ENCODE assay signal across 15 mouse cellular contexts in genomic region chr1:158597996-158598395, GRCm38 (mm10).
A peak's percentile ranks its signal among the peaks of the same experiment; 100 is the strongest.
DNase-seq lines count a peak whose midpoint lies in the region; ATAC-seq and TF ChIP-seq lines count a peak whose summit lies in the region.
"Had no signal": no experiment of that assay in that cellular context is flagged by ENCODE, and none has a peak within 500 bp of the region (broad histone marks: within the 10 kb centered on the region; RNA-seq: fewer than 3 reads in every experiment).

No protein-coding gene starts in this region.

- H3K9ac ChIP-seq in liver, postnatal 0 days (replicated peaks), result no peak overlapping the region
- no peak overlapping the region for H3K9ac ChIP-seq in liver, embryonic 12.5 days
- H3K9ac ChIP-seq: heart, embryonic 12.5 days; midbrain, embryonic 12.5 days; stomach, embryonic 15.5 days had no signal

- no peaks in the 10 kb centered on the region for H3K4me1 ChIP-seq in liver, postnatal 0 days (ENCODE audit: insufficient read depth)
- no peaks in the 10 kb centered on the region for H3K4me1 ChIP-seq in liver, embryonic 12.5 days
- no peaks in the 10 kb centered on the region for H3K4me1 ChIP-seq in cortical plate, adult 2 months (ENCODE audit: control insufficient read depth, insufficient read depth, low read length)
- H3K4me1 ChIP-seq: heart, embryonic 12.5 days; midbrain, embryonic 12.5 days; stomach, embryonic 15.5 days had no signal

- 0 out of 2 replicates have a peak, but pooled peaks have one; percentile 8 for TF ChIP-seq CTCF in gastrocnemius, adult 2 months (IDR thresholded peaks at IDR 0.05)
- peak; percentile 26 for TF ChIP-seq CTCF in liver, postnatal 0 days (IDR thresholded peaks at IDR 0.05; ENCODE audit: low read depth)
- peak; percentile 26; the same call in 1 of the 2 replicates for TF ChIP-seq CTCF in cortical plate, adult 2 months (IDR thresholded peaks at IDR 0.05; ENCODE audit: extremely low read depth, insufficient read depth, low read length)

- no peaks in the 10 kb centered on the region for H3K9me3 ChIP-seq in liver, postnatal 0 days (ENCODE audit: low read length)
- no peaks in the 10 kb centered on the region for H3K9me3 ChIP-seq in liver, embryonic 12.5 days (replicated peaks)
- H3K9me3 ChIP-seq: heart, embryonic 12.5 days; midbrain, embryonic 12.5 days; stomach, embryonic 15.5 days had no signal

- no peak for TF ChIP-seq POLR2A in cortical plate, adult 2 months (IDR thresholded peaks at IDR 0.05; ENCODE audit: extremely low read depth, insufficient read depth, low read length)

- no peak for ATAC-seq in liver, postnatal 0 days
- ATAC-seq in liver, embryonic 12.5 days, result no peak

- H3K4me2 ChIP-seq in liver, postnatal 0 days (ENCODE audit: low read depth, low read length), result no peak overlapping the region
- no peak overlapping the region for H3K4me2 ChIP-seq in liver, embryonic 12.5 days
- H3K4me2 ChIP-seq: heart, embryonic 12.5 days; midbrain, embryonic 12.5 days; stomach, embryonic 15.5 days had no signal

- no peak overlapping the region for H3K27ac ChIP-seq in gastrocnemius, adult 2 months
- no peak overlapping the region for H3K27ac ChIP-seq in liver, postnatal 0 days (ENCODE audit: low read depth)
- no peak overlapping the region for H3K27ac ChIP-seq in liver, embryonic 12.5 days
- H3K27ac ChIP-seq in cortical plate, adult 2 months (ENCODE audit: insufficient read depth, low read length), result no peak overlapping the region
- H3K27ac ChIP-seq: midbrain, embryonic 12.5 days; stomach, embryonic 15.5 days had no signal

- H3K27me3 ChIP-seq in liver, postnatal 0 days (ENCODE audit: insufficient read depth, low read length), result no peaks in the 10 kb centered on the region
- H3K27me3 ChIP-seq in liver, embryonic 12.5 days (replicated peaks), result no peaks in the 10 kb centered on the region
- H3K27me3 ChIP-seq: heart, embryonic 12.5 days; midbrain, embryonic 12.5 days; stomach, embryonic 15.5 days had no signal

- DNase-seq in gastrocnemius, adult 2 months, result no peak
- no peak for DNase-seq in gastrocnemius, postnatal 36 days
- no peak for DNase-seq in liver, postnatal 0 days
- DNase-seq in ES-CJ7 (ENCODE audit: low read depth, low spot score), result peak; percentile 78
- DNase-seq in right cerebral cortex, adult 18-20 months, result no peak
- DNase-seq: adrenal gland, adult 2 months; B cell, adult 2 months; cerebellum, adult 9-11 months; kidney, postnatal 25 days; right cerebral cortex, postnatal 4 days had no signal

- H3K4me3 ChIP-seq in gastrocnemius, adult 2 months, result no peak overlapping the region
- no peak overlapping the region for H3K4me3 ChIP-seq in liver, postnatal 0 days (ENCODE audit: low read depth, low read length)
- no peak overlapping the region for H3K4me3 ChIP-seq in liver, embryonic 12.5 days
- no peak overlapping the region for H3K4me3 ChIP-seq in cortical plate, adult 2 months (ENCODE audit: insufficient read depth, low read length)
- H3K4me3 ChIP-seq: heart, embryonic 12.5 days; midbrain, embryonic 12.5 days; stomach, embryonic 15.5 days had no signal

- H3K36me3 ChIP-seq in liver, postnatal 0 days (replicated peaks; ENCODE audit: insufficient read depth, low read length), result no peaks in the 10 kb centered on the region
- H3K36me3 ChIP-seq in liver, embryonic 12.5 days, result no peaks in the 10 kb centered on the region
- H3K36me3 ChIP-seq: heart, embryonic 12.5 days; stomach, embryonic 15.5 days had no signal

- no peak for TF ChIP-seq EP300 in liver, postnatal 0 days (IDR thresholded peaks at IDR 0.05; ENCODE audit: low read depth)

- intact Hi-C loops in gastrocnemius, adult 2 months (cut with DNase I), result no loop called here
- intact Hi-C loops in gastrocnemius, postnatal 36 days (cut with DNase I), result no loop called here

- 63% methylated on average over 7 of the region's 7 CpGs for WGBS in liver, postnatal 0 days (ENCODE audit: insufficient replicate concordance)
- 52% methylated on average over 7 of the region's 7 CpGs for WGBS in liver, embryonic 12.5 days (ENCODE audit: insufficient replicate concordance)
